Mouse (Mus musculus): ENCODE measurements at regions not wholly inside any gene's neighbourhood (a gene's known extent, or its start where the extent isn't known, plus 50 kb on each side); places are given as distances from the start of the nearest gene placed in this dataset.

DNA sequence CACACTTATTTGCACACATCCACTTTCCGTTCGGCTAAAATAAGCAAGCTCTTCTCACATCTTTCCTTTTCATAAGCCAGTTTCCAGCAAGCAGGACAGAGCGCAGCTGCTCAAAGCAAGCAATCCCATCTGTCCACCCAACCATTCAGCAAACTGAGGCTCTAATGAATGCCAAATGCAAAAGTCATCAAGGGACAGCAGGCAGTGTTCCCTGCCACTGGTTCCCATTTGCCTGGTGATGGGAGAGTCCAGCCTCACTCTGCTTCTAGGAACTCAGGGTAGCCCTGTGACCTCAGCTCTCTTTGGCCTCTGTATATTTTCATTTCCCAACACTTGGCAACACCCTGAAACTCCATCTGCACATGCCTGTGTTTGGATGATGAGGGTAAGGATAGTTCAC lies 188.8 kb upstream of the Rgma start:
- Histone ChIP-seq H3K36me3 (ENCODE audit: control insufficient read depth, insufficient read depth) (no peaks in the 10 kb centered on the region), H3K4me3 (no peak overlapping the region), H3K4me2 (ENCODE audit: low read depth) (no peak overlapping the region), H3K27me3 (ENCODE audit: control insufficient read depth, insufficient read depth, insufficient read length) (peaks cover 4% of the 10 kb centered on the region), H3K79me2 (ENCODE audit: control insufficient read depth, insufficient read depth) (no peaks in the 10 kb centered on the region), H3ac (ENCODE audit: control insufficient read depth, insufficient read length) (no peak overlapping the region)
- no peak for TF ChIP-seq POLR2A (IDR thresholded peaks at IDR 0.05; ENCODE audit: insufficient read length, low read depth)
- TF ChIP-seq MYOG (IDR thresholded peaks at IDR 0.05; ENCODE audit: control insufficient read depth in 1 of 3, insufficient read depth in 1 of 3, insufficient read length in 2 of 3, low read depth in 2 of 3): peak in 1 of 3 experiments; percentile 4

DNA sequence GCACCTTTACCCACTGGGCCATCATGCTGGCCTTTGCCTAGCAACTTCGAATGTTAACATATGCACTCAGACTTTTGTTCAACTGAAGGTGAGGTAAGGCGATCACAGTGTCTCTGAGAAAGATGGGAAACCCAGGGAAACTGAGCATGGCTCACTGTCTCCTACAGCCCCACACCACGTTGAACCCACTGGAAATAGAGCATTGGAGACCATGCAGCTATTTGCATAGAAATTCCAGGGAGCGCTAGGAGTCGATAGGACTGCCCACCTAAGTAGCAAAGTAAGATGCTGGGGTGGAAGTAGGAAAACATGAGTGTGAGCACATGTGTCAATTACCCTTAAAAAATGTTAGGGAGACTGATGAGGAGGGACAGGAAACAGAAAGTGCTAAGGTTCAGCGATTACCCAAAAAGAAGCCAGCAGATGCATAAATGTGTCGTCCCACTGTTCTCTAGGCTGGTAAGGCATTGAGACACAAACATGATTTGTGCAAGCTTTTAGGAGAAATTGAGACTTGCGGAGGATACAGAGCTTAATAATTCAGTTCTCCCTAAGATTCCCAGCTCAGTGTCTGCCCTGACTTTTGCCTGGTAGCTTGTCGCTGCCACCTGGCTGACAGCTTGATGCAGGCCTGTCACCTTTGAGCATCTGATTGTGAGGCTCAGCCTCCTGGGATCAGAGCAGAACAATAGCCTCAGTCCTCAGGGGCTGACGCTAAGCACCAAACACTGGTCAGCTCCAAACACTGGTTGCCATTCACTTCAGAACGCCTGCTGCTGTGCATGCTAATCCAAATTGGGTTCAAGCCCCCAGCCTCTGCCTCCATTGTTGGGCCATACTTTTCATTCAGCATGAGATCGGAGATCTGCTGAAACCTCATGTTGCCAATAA lies 183.7 kb upstream of the Rgma start:
- H3K27me3 ChIP-seq (ENCODE audit: control insufficient read depth, insufficient read depth, insufficient read length): no peaks in the 10 kb centered on the region
- no peak overlapping the region for H3K4me2 ChIP-seq (ENCODE audit: low read depth)
- no peak overlapping the region for H3ac ChIP-seq (ENCODE audit: control insufficient read depth, insufficient read length)
- H3K36me3 ChIP-seq (ENCODE audit: control insufficient read depth, insufficient read depth): no peaks in the 10 kb centered on the region
- no peaks in the 10 kb centered on the region for H3K79me2 ChIP-seq (ENCODE audit: control insufficient read depth, insufficient read depth)
- H3K4me3 ChIP-seq: no peak overlapping the region
- no peak for TF ChIP-seq SRF (IDR thresholded peaks at IDR 0.05; ENCODE audit: control insufficient read depth, insufficient read length, low read depth)
- TF ChIP-seq MAX (IDR thresholded peaks at IDR 0.05; ENCODE audit: low read depth): no peak
- TF ChIP-seq CEBPB (IDR thresholded peaks at IDR 0.05; ENCODE audit: insufficient read depth, poor library complexity, severe bottlenecking): no peak
- no peak for TF ChIP-seq E2F4 (IDR thresholded peaks at IDR 0.05; ENCODE audit: insufficient read depth)
- no peak for TF ChIP-seq POLR2A (IDR thresholded peaks at IDR 0.05; ENCODE audit: insufficient read length, low read depth)
- no peak for TF ChIP-seq REST (IDR thresholded peaks at IDR 0.05; ENCODE audit: insufficient read depth, insufficient read length)
- TF ChIP-seq MYOG (IDR thresholded peaks at IDR 0.05; ENCODE audit: control insufficient read depth in 1 of 3, insufficient read depth in 1 of 3, insufficient read length in 2 of 3, low read depth in 2 of 3): no peak
- no peak for TF ChIP-seq MYOD1 (IDR thresholded peaks at IDR 0.05; ENCODE audit: control insufficient read depth in 1 of 3, insufficient read length in 2 of 3, low read depth in 2 of 3)
- no peak for TF ChIP-seq POLR2AphosphoS2 (IDR thresholded peaks at IDR 0.05; ENCODE audit: insufficient read length, low read depth)
- no peak for TF ChIP-seq USF1 (IDR thresholded peaks at IDR 0.05; ENCODE audit: low read depth)
- no peak for TF ChIP-seq TCF12 (IDR thresholded peaks at IDR 0.05; ENCODE audit: insufficient read depth, poor library complexity, severe bottlenecking)
- no peak for TF ChIP-seq TCF3 (IDR thresholded peaks at IDR 0.05; ENCODE audit: insufficient read length, low read depth)

DNA sequence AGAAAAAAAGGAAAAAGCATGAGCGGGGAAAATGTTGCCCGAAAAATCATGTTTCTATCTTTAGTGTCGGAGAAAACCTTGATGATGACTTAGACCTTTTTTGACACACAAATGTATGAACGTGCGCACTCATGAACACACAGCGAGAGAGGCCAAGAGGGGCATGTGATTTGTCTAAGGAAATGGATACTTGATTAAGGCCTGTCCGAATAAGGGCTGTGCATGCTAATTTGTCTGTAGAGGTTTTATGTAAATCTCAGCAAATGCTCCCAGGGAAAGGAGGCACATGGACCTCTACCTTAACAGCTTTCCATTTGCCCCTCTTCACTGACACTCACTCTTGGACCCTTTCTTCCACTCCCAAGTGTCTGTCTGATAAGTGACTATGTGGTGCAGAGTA lies 182.5 kb upstream of the Rgma start:
- Histone ChIP-seq H3ac (ENCODE audit: control insufficient read depth, insufficient read length) (no peak overlapping the region), H3K4me3 (no peak overlapping the region), H3K4me2 (ENCODE audit: low read depth) (no peak overlapping the region), H3K79me2 (ENCODE audit: control insufficient read depth, insufficient read depth) (no peaks in the 10 kb centered on the region), H3K27me3 (ENCODE audit: control insufficient read depth, insufficient read depth, insufficient read length) (no peaks in the 10 kb centered on the region), H3K36me3 (ENCODE audit: control insufficient read depth, insufficient read depth) (no peaks in the 10 kb centered on the region)
- no peak for TF ChIP-seq TCF12 (IDR thresholded peaks at IDR 0.05; ENCODE audit: insufficient read depth, poor library complexity, severe bottlenecking)
- no peak for TF ChIP-seq MYOD1 (IDR thresholded peaks at IDR 0.05; ENCODE audit: control insufficient read depth in 1 of 3, insufficient read length in 2 of 3, low read depth in 2 of 3)
- no peak for TF ChIP-seq REST (IDR thresholded peaks at IDR 0.05; ENCODE audit: insufficient read depth, insufficient read length)
- TF ChIP-seq TCF3 (IDR thresholded peaks at IDR 0.05; ENCODE audit: insufficient read length, low read depth): no peak
- TF ChIP-seq MYOG (IDR thresholded peaks at IDR 0.05; ENCODE audit: control insufficient read depth in 1 of 3, insufficient read depth in 1 of 3, insufficient read length in 2 of 3, low read depth in 2 of 3): no peak
- no peak for TF ChIP-seq MAX (IDR thresholded peaks at IDR 0.05; ENCODE audit: low read depth)
- TF ChIP-seq USF1 (IDR thresholded peaks at IDR 0.05; ENCODE audit: low read depth): no peak
- no peak for TF ChIP-seq CEBPB (IDR thresholded peaks at IDR 0.05; ENCODE audit: insufficient read depth, poor library complexity, severe bottlenecking)
- TF ChIP-seq POLR2AphosphoS2 (IDR thresholded peaks at IDR 0.05; ENCODE audit: insufficient read length, low read depth): no peak
- no peak for TF ChIP-seq SRF (IDR thresholded peaks at IDR 0.05; ENCODE audit: control insufficient read depth, insufficient read length, low read depth)
- no peak for TF ChIP-seq POLR2A (IDR thresholded peaks at IDR 0.05; ENCODE audit: insufficient read length, low read depth)
- TF ChIP-seq E2F4 (IDR thresholded peaks at IDR 0.05; ENCODE audit: insufficient read depth): no peak

DNA sequence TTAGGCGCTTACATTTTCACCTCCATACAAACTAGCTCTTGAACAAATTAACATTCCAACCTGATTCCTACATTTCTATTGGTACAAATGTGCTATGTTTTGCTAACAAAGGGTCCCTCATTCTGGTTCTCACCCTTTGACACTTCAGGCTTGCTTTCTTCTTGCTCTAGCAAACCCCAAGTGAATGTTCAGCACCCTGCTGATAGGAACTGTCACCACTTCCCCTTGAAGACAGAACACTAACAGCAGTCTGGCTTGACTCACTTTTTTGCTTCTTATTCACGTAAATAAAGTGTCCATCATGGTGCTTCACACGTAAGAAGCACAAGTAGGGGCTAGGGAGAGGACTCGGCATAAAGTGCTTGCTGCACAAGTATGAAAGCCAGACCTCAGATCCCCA lies 180.0 kb upstream of the Rgma start:
- H3K36me3 ChIP-seq (ENCODE audit: control insufficient read depth, insufficient read depth): no peaks in the 10 kb centered on the region
- H3ac ChIP-seq (ENCODE audit: control insufficient read depth, insufficient read length): no peak overlapping the region
- no peaks in the 10 kb centered on the region for H3K79me2 ChIP-seq (ENCODE audit: control insufficient read depth, insufficient read depth)
- H3K4me3 ChIP-seq: no peak overlapping the region
- TF ChIP-seq TCF12 (IDR thresholded peaks at IDR 0.05; ENCODE audit: insufficient read depth, poor library complexity, severe bottlenecking) (no peak), MYOG (IDR thresholded peaks at IDR 0.05; ENCODE audit: control insufficient read depth in 1 of 3, insufficient read depth in 1 of 3, insufficient read length in 2 of 3, low read depth in 2 of 3) (no peak), CEBPB (IDR thresholded peaks at IDR 0.05; ENCODE audit: insufficient read depth, poor library complexity, severe bottlenecking) (no peak), POLR2AphosphoS2 (IDR thresholded peaks at IDR 0.05; ENCODE audit: insufficient read length, low read depth) (no peak)
- H3K4me2 ChIP-seq (ENCODE audit: low read depth): no peak overlapping the region
- H3K27me3 ChIP-seq (ENCODE audit: control insufficient read depth, insufficient read depth, insufficient read length): no peaks in the 10 kb centered on the region

DNA sequence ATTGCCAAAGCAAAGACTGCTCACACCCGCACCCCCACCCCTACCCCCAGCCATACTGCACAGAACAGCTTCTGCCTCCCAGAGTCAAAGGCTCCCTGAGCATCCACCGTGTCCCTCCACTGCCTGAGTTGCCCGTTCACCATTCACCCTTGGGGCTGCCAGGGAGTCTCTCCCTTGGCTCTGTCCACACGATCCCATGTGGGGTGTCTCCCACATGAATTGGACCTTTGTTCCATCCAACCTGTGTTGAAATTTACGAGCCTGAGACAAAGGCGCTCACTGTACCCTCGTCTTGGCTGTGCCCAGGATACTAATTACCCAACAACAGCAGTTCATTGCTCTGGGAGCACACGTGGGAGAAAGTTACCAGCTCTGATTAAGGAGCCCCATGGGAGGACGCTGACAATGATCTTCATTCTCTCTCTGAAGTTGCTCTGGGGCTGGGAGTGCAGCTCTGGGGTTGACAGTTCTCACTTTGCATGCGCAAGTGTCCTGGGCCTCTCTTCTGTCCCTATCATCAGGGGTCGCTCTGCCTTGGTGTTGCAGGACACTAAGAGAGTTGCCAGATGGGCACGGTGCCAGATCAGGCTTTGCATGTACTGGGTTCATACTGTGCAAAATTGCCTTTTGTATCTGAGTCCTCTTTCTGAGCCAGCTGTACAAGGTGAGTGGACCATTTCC lies 178.3 kb upstream of the Rgma start:
- H3K27me3 ChIP-seq (ENCODE audit: control insufficient read depth, insufficient read depth, insufficient read length): no peaks in the 10 kb centered on the region
- no peak overlapping the region for H3ac ChIP-seq (ENCODE audit: control insufficient read depth, insufficient read length)
- H3K4me3 ChIP-seq: no peak overlapping the region
- H3K36me3 ChIP-seq (ENCODE audit: control insufficient read depth, insufficient read depth): no peaks in the 10 kb centered on the region
- no peak overlapping the region for H3K4me2 ChIP-seq (ENCODE audit: low read depth)
- H3K79me2 ChIP-seq (ENCODE audit: control insufficient read depth, insufficient read depth): no peaks in the 10 kb centered on the region
- TF ChIP-seq POLR2AphosphoS2 (IDR thresholded peaks at IDR 0.05; ENCODE audit: insufficient read length, low read depth) (no peak), CEBPB (IDR thresholded peaks at IDR 0.05; ENCODE audit: insufficient read depth, poor library complexity, severe bottlenecking) (no peak), TCF12 (IDR thresholded peaks at IDR 0.05; ENCODE audit: insufficient read depth, poor library complexity, severe bottlenecking) (no peak), E2F4 (IDR thresholded peaks at IDR 0.05; ENCODE audit: insufficient read depth) (no peak), USF1 (IDR thresholded peaks at IDR 0.05; ENCODE audit: low read depth) (no peak), MYOD1 (IDR thresholded peaks at IDR 0.05; ENCODE audit: control insufficient read depth in 1 of 3, insufficient read length in 2 of 3, low read depth in 2 of 3) (no peak), POLR2A (IDR thresholded peaks at IDR 0.05; ENCODE audit: insufficient read length, low read depth) (no peak), MAX (IDR thresholded peaks at IDR 0.05; ENCODE audit: low read depth) (no peak), MYOG (IDR thresholded peaks at IDR 0.05; ENCODE audit: control insufficient read depth in 1 of 3, insufficient read depth in 1 of 3, insufficient read length in 2 of 3, low read depth in 2 of 3) (no peak), REST (IDR thresholded peaks at IDR 0.05; ENCODE audit: insufficient read depth, insufficient read length) (no peak), SRF (IDR thresholded peaks at IDR 0.05; ENCODE audit: control insufficient read depth, insufficient read length, low read depth) (no peak), TCF3 (IDR thresholded peaks at IDR 0.05; ENCODE audit: insufficient read length, low read depth) (no peak)
